Mouse (Mus musculus): ENCODE results near the gene Insrr.

Insrr gene

GRCm38 (mm10) chr3:87769506-87769905, 27.2 kb upstream of the Insrr start:
- in situ Hi-C loops (cut with MboI; ENCODE audit: low pct_unique_long_range_greater_than_20kb in 1 of 2, low sequenced_read_pairs in 2 of 2, unreplicated experiment in 1 of 2), result no loop called here

- in situ Hi-C loops (cut with MboI; ENCODE audit: low pct_unique_long_range_greater_than_20kb in 1 of 2, low sequenced_read_pairs in 2 of 2, unreplicated experiment in 1 of 2), result no loop called here
These were observed 26.5 kb upstream of the Insrr start for GRCm38 (mm10) chr3:87770280-87770679.

DNA sequence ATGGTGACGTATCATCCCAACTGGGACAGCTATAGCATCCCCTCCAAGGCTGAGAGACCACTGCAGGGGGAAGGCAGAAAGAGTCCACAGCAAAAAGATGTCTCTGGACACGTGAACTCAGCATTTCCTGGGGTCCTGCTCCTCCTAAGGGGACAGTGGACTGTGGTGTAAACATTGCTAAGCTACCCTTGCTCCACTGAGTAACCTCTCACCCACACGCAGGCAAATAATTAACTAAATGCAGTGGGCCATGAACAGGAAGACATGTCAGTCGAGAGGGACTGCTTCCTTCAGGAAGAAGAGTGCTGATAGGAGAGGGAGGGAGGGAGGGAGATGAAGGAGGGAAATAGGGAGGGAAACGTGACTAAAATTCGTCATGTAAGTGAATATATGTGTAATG, 25.7 kb upstream of the Insrr start:
- in situ Hi-C loops (cut with MboI; ENCODE audit: low pct_unique_long_range_greater_than_20kb in 1 of 2, low sequenced_read_pairs in 2 of 2, unreplicated experiment in 1 of 2), result no loop called here

- in situ Hi-C loops (cut with MboI; ENCODE audit: low pct_unique_long_range_greater_than_20kb in 1 of 2, low sequenced_read_pairs in 2 of 2, unreplicated experiment in 1 of 2), result no loop called here
These were observed 18.5 kb upstream of the Insrr start for GRCm38 (mm10) chr3:87778283-87778682.

DNA sequence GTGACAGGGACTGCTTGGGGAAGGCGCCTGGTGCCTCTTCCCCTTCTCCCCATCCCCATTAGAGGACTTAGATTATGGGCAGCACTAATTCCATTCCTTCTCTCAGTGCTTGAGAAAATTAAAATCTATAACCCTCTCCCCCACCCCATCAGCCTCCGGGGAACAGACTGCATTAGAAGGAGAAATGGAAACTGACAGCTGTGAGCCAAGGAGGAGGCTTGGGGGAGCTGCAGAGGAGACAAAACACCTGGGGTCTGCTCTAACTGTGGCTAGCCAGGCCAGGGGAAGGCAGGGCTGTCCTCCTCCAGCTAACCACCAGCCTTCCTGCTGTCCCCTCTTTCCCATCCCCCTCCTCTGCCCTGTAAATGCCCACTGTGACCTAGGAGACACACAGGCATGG, 17.7 kb upstream of the Insrr start:
- in situ Hi-C loops (cut with MboI; ENCODE audit: low pct_unique_long_range_greater_than_20kb in 1 of 2, low sequenced_read_pairs in 2 of 2, unreplicated experiment in 1 of 2), result no loop called here

GRCm38 (mm10) chr3:87783282-87784023, 13.3 kb upstream of the Insrr start:
- in situ Hi-C loops (cut with MboI; ENCODE audit: low pct_unique_long_range_greater_than_20kb in 1 of 2, low sequenced_read_pairs in 2 of 2, unreplicated experiment in 1 of 2), result no loop called here

DNA sequence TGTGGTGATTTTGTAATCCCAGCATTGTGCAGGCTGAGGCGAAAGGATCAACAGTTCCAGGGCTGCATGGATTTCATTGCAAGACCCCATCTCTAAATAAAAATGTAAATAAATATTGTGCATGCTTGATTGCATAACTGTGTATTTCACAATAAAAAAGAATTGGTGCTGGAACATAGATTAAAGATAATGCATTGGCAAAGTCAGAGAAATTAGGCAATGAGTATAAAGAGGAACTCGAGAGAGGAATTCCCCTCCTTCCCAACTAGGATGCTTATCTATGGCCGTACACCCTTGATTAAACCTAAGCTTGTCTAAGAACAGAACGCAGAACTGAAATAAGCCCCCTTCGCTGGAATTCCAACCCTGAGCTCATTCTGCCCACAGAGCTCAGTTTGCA, 11.6 kb upstream of the Insrr start:
- in situ Hi-C loops (cut with MboI; ENCODE audit: low pct_unique_long_range_greater_than_20kb in 1 of 2, low sequenced_read_pairs in 2 of 2, unreplicated experiment in 1 of 2), result no loop called here

- in situ Hi-C loops (cut with MboI; ENCODE audit: low pct_unique_long_range_greater_than_20kb in 1 of 2, low sequenced_read_pairs in 2 of 2, unreplicated experiment in 1 of 2), result no loop called here
These were observed 11.0 kb upstream of the Insrr start for GRCm38 (mm10) chr3:87785626-87786214.

DNA sequence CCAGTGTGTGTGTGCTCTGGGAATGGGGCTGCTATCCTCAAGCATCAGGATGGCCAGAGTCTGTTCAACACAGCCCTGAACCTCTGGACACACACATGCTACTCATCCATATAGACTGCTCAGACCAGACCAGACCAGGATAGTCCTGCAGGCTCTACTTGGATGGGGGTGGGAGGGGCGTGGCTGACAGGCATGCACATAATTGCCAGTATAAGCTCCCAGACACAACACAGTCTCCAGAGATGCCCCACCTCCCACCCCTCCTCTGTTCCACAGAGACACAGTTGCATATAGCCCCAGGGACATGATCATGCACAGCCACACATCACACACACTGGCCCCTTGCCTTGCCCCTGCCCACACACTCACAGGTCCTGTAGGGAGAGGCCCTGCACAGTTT, 7.5 kb upstream of the Insrr start:
- in situ Hi-C loops (cut with MboI; ENCODE audit: low pct_unique_long_range_greater_than_20kb in 1 of 2, low sequenced_read_pairs in 2 of 2, unreplicated experiment in 1 of 2), result no loop called here

DNA sequence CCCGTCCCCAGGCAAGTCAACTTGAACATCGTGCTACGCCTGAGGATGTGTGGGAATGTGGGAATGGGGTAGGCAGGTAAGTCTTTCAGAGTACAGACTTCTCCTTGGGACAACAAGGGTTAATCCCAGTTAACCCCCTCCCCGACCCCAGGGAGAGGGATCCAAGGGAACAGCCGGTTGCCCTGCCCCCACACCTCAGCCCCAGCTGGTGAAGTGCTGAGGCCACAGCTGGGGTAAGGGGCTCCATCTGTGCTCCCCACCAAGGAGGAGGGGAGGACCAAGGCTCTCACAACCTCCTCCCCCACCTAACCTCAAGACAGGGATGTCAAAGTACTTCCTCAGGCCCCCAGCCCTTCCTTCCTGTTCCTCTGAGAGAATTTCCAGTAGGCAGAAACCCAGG, 7.0 kb upstream of the Insrr start:
- in situ Hi-C loops (cut with MboI; ENCODE audit: low pct_unique_long_range_greater_than_20kb in 1 of 2, low sequenced_read_pairs in 2 of 2, unreplicated experiment in 1 of 2), result loop anchor here in 1 of 2 experiments (10.0 kb wide), 1 partner anchor 165 kb away; no protein-coding TSS in a partner anchor

- in situ Hi-C loops (cut with MboI; ENCODE audit: low pct_unique_long_range_greater_than_20kb in 1 of 2, low sequenced_read_pairs in 2 of 2, unreplicated experiment in 1 of 2), result loop anchor here in 1 of 2 experiments (10.0 kb wide), 1 partner anchor 160 kb away; no protein-coding TSS in a partner anchor
These were observed 1.8 kb upstream of the Insrr start, which contains the start of gene Ntrk1 for GRCm38 (mm10) chr3:87794922-87795325. TSS of gene Ntrk1 (minus strand) at chr3:87795162.

GRCm38 (mm10) chr3:87795336-87796277, 1.1 kb upstream of the Insrr start:
- in situ Hi-C loops (cut with MboI; ENCODE audit: low pct_unique_long_range_greater_than_20kb in 1 of 2, low sequenced_read_pairs in 2 of 2, unreplicated experiment in 1 of 2), result loop anchor here in 1 of 2 experiments (10.0 kb wide), 1 partner anchor 159 kb away; no protein-coding TSS in a partner anchor

DNA sequence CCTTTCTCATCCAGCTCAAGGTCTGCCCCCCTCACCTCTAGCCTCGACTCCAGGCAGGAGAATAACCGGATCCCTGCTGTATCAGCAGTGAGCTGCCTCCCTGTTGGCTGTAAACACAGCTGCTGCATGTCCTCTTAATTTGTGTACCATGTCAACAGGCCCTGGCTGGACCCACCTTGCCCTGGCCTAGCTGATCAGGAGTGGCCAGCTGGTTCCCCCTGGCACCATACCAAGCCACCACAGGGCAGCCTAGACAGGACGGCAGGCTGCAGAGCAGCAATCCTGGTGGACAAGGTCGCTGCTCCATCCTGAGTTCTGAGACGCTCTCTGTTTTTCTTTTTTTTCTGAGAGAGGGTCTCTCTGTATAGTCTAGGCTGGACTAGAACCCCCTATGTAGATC, 4.9 kb downstream of the Insrr start:
- in situ Hi-C loops (cut with MboI; ENCODE audit: low pct_unique_long_range_greater_than_20kb in 1 of 2, low sequenced_read_pairs in 2 of 2, unreplicated experiment in 1 of 2), result no loop called here

DNA sequence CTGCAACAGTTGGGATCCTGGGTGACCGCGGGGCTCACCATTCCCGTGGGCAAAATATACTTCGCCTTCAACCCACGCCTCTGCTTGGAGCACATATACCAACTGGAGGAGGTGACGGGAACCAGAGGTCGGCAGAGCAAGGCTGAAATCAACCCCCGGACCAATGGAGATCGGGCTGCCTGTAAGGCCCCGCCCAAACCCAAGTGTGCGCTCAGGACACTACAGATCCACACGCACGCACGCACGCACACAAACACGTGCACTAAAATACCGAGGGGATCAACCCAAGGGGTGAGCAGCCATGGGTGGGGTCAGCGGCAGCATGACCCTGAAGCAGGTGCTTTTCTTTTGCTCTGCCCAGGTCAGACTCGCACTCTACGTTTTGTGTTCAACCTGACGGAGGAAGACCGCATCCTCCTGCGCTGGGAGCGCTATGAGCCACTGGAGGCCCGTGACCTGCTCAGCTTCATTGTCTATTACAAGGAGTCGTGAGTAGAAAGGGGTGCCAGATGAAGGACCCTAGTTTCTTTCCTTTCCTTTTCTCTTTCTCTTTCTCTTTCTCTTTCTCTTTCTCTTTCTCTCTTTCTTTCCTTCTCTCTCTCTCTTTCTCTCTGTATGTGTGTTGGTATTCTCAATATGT, 7.4 kb downstream of the Insrr start:
- in situ Hi-C loops (cut with MboI; ENCODE audit: low pct_unique_long_range_greater_than_20kb in 1 of 2, low sequenced_read_pairs in 2 of 2, unreplicated experiment in 1 of 2), result no loop called here

DNA sequence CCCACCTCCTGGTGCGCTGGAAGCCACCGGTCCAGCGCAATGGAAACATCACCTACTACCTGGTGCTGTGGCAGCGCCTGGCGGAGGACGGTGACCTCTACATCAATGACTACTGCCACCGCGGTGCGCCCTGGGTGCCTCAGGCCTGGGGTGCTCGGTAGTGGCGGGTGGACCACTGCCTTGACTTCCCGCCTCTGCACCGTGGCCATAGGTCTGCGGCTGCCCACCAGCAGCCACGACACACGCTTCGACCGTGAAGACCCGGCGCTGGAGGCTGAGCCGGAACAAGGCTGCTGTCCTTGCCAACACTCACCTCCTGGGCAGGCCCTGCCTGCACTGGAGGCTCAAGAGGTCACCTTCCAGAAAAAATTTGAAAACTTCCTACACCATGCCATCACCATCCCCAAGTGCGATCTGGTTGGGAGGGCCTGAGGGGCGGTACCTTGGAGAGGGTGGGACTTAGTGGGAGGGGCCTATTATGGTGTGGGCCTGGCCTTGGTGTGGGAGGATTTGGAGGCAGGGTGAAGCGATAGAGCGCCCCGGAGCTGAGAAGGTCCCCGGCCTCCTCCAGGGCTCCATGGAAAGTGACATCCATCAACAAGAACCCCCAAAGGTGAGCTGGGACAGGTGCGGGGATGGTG, 12.7 kb downstream of the Insrr start:
- in situ Hi-C loops (cut with MboI; ENCODE audit: low pct_unique_long_range_greater_than_20kb in 1 of 2, low sequenced_read_pairs in 2 of 2, unreplicated experiment in 1 of 2), result no loop called here

GRCm38 (mm10) chr3:87811297-87811696, 14.5 kb downstream of the Insrr start:
- in situ Hi-C loops (cut with MboI; ENCODE audit: low pct_unique_long_range_greater_than_20kb in 1 of 2, low sequenced_read_pairs in 2 of 2, unreplicated experiment in 1 of 2), result no loop called here

DNA sequence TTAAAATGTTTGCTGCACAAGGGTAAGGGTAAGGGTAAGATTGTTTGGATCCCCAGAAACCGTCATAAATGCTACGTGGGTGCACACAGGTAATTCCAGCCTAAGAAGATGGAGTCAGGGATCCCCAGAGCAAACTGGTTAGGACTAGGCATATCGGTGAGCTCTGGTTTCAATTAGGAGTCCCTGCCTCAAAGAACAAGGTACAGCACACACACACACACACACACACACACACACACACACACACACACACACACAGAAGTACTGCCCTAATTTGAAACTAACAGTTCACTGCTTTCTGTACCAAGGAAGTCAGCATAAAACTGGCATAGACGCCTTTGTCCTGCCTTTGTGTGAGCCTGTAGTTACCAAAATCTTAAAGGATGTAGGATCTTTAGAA, 15.7 kb downstream of the Insrr start:
- in situ Hi-C loops (cut with MboI; ENCODE audit: low pct_unique_long_range_greater_than_20kb in 1 of 2, low sequenced_read_pairs in 2 of 2, unreplicated experiment in 1 of 2), result no loop called here

GRCm38 (mm10) chr3:87812873-87813272, 16.1 kb downstream of the Insrr start:
- in situ Hi-C loops (cut with MboI; ENCODE audit: low pct_unique_long_range_greater_than_20kb in 1 of 2, low sequenced_read_pairs in 2 of 2, unreplicated experiment in 1 of 2), result no loop called here
